Mouse (Mus musculus) heart, postnatal 36 days (tissue): ENCODE data around the gene Jak3. TPM values are rescaled to one million over a fixed set of nuclear protein-coding genes. Genes with fewer than 3 reads are reported as not detected.

Source experiments
- DNase-seq, 2 experiments: peaks; one replicate each; pipeline ENCODE4 v3.0.0; 2021 to 2022
- intact Hi-C: fragments of 180-260 bp; cut with DNase I; formaldehyde crosslinking; loops from one replicate; pipeline ENCODE4 v1.15.1; 2025
- total RNA-seq, 2 experiments: library from RNA; stranded (reverse); gene quantifications; 2 replicates each; pipeline ENCODE4 v1.2.3; 2021

Jak3 gene
- total RNA-seq, 2 experiments from 2014 or later, result 8.2 to 8.6 TPM

GRCm38 (mm10) chr8:71660325-71661120, 15.6 kb upstream of the Jak3 start:
- DNase-seq, result peak; percentile 86 to 91
- intact Hi-C loops, result loop anchor here (1.0 to 2.0 kb wide), 3 partner anchors 64 to 220 kb away; no protein-coding TSS in a partner anchor

GRCm38 (mm10) chr8:71665331-71666130, 10.6 kb upstream of the Jak3 start:
- no peak for DNase-seq
- intact Hi-C loops, result no loop called here

GRCm38 (mm10) chr8:71666855-71667254, 9.2 kb upstream of the Jak3 start:
- no peak for DNase-seq
- intact Hi-C loops, result no loop called here

- intact Hi-C loops, result no loop called here
- no peak for DNase-seq
Observed at GRCm38 (mm10) chr8:71667256-71667655, 8.8 kb upstream of the Jak3 start.

- intact Hi-C loops, result no loop called here
- peak; percentile 38 to 39 for DNase-seq
Observed at GRCm38 (mm10) chr8:71668220-71668975, 7.7 kb upstream of the Jak3 start.

- no peak for DNase-seq
- intact Hi-C loops, result no loop called here
Observed at GRCm38 (mm10) chr8:71670198-71670597, 5.9 kb upstream of the Jak3 start.

- intact Hi-C loops, result no loop called here
- DNase-seq, result no peak
Observed at GRCm38 (mm10) chr8:71670621-71671548, 5.2 kb upstream of the Jak3 start.

- intact Hi-C loops, result no loop called here
Observed at GRCm38 (mm10) chr8:71671549-71671965, 4.5 kb upstream of the Jak3 start, which contains the start of gene Unc13a. Unc13a (minus strand) TSS chr8:71671757.

GRCm38 (mm10) chr8:71672168-71672735, 3.8 kb upstream of the Jak3 start:
- DNase-seq, result no peak
- intact Hi-C loops, result no loop called here

More at GRCm38 (mm10) chr8:71671549-71671965, 4.5 kb upstream of the Jak3 start, which contains the start of gene Unc13a:
- DNase-seq, result peak; percentile 92 to 96

GRCm38 (mm10) chr8:71674071-71674470, 2.0 kb upstream of the Jak3 start:
- DNase-seq, result no peak
- intact Hi-C loops, result no loop called here

GRCm38 (mm10) chr8:71675456-71676019, 558 bp upstream of the Jak3 start:
- intact Hi-C loops, result loop anchor here (2.0 kb wide), 1 partner anchor 25 kb away; the partner anchor contains the start of gene B3gnt3
- DNase-seq, result no peak

- DNase-seq, result no peak
- intact Hi-C loops, result loop anchor here (2.0 kb wide), 1 partner anchor 24 kb away; the partner anchor contains the start of gene B3gnt3
Observed at GRCm38 (mm10) chr8:71676803-71677202, 707 bp downstream of the Jak3 start.

GRCm38 (mm10) chr8:71677555-71677954, 1.5 kb downstream of the Jak3 start:
- peak; percentile 43 to 48 for DNase-seq
- intact Hi-C loops, result loop anchor here (2.0 kb wide), 1 partner anchor 23 kb away; the partner anchor contains the start of gene B3gnt3

GRCm38 (mm10) chr8:71678216-71678615, 2.1 kb downstream of the Jak3 start:
- intact Hi-C loops, result no loop called here
- DNase-seq, result no peak

- intact Hi-C loops, result no loop called here
- no peak for DNase-seq
Observed at GRCm38 (mm10) chr8:71679116-71679515, 3.0 kb downstream of the Jak3 start.

GRCm38 (mm10) chr8:71679550-71680168, 3.6 kb downstream of the Jak3 start:
- peak; percentile 48 to 51 for DNase-seq
- intact Hi-C loops, result no loop called here

GRCm38 (mm10) chr8:71680471-71680870, 4.4 kb downstream of the Jak3 start:
- DNase-seq, result no peak
- intact Hi-C loops, result no loop called here

GRCm38 (mm10) chr8:71681369-71681915, 5.3 kb downstream of the Jak3 start:
- DNase-seq, result no peak
- intact Hi-C loops, result no loop called here
